Mouse (Mus musculus) midbrain, embryonic 11.5 days (tissue): ENCODE measurements around the gene BC024978. TPM values are rescaled to one million over a fixed set of nuclear protein-coding genes. Genes with fewer than 3 reads are reported as not detected.

Experiments
- ATAC-seq: fragments of 200-750 bp; cut with Nextera tagmentation; 2 replicates; pipeline ENCODE4 v1.8.0; 2017; ENCODE audit warnings: moderate TSS enrichment, moderate library complexity; ENCODE audit not compliant: low FRiP score
- DNase-seq: peaks from one replicate; pipeline ENCODE4 v3.0.0; 2015; ENCODE audit warnings: low spot score; ENCODE audit errors: missing footprints
- H3K27ac ChIP-seq: fragments of 300-500 bp; sonication (generic); 2 replicates; pipeline ENCODE4 v1.5.1; 2014; ENCODE audit warnings: low read depth, low read length
- H3K27me3 ChIP-seq: fragments of 300-500 bp; sonication (generic); 2 replicates; pipeline ENCODE4 v1.6.1; 2014; ENCODE audit warnings: mild to moderate bottlenecking, low read length, moderate library complexity, mixed read lengths; ENCODE audit not compliant: control insufficient read depth, insufficient read depth
- H3K36me3 ChIP-seq: fragments of 300-500 bp; sonication (generic); 2 replicates; pipeline ENCODE4 v1.6.1; 2014; ENCODE audit warnings: mild to moderate bottlenecking, low read length, moderate library complexity, mixed read lengths; ENCODE audit not compliant: control insufficient read depth, insufficient read depth
- H3K4me1 ChIP-seq: fragments of 300-500 bp; sonication (generic); 2 replicates; pipeline ENCODE4 v1.6.1; 2014; ENCODE audit warnings: low read length; ENCODE audit not compliant: control insufficient read depth, insufficient read depth
- H3K4me2 ChIP-seq: fragments of 300-500 bp; sonication (generic); 2 replicates; pipeline ENCODE4 v1.6.1; 2014; ENCODE audit warnings: mild to moderate bottlenecking, moderate library complexity
- H3K4me3 ChIP-seq: fragments of 300-500 bp; sonication (generic); 2 replicates; pipeline ENCODE4 v1.5.1; 2014; ENCODE audit warnings: low read depth, low read length
- H3K9ac ChIP-seq: fragments of 300-500 bp; sonication (generic); 2 replicates; pipeline ENCODE4 v1.6.1; 2014; ENCODE audit warnings: low read length
- H3K9me3 ChIP-seq: fragments of 300-500 bp; sonication (generic); 2 replicates; pipeline ENCODE4 v1.6.1; 2016; ENCODE audit warnings: low read length; ENCODE audit not compliant: control insufficient read depth
- WGBS: fragments of 180-500 bp; shearing (Covaris S2); extraction: QIAGEN DNeasy Blood & Tissue Kit; methylation state at CpG from one replicate; pipeline ENCODE4 v1.1.7; 2014; 5-methylcytosine and 5-hydroxymethylcytosine counted together
- polyA plus RNA-seq: library from polyadenylated mRNA; unstranded; fragments of >200 nt; fragmentation: Nextera tagmentation; extraction: Ambion mirVana; gene quantifications from 2 replicates; pipeline ENCODE4 v1.2.1, GENCODE M21; 2014

Gene BC024978
- polyA plus RNA-seq, 1 experiment from 2014 or later = 4.0 TPM

- peak overlapping the region; percentile 66 for H3K4me2 ChIP-seq
- H3K9me3 ChIP-seq = no peaks in the 10 kb centered on the region
- H3K36me3 ChIP-seq = no peaks in the 10 kb centered on the region
- DNase-seq (no peak), ATAC-seq (no peak)
- no peaks in the 10 kb centered on the region for H3K27me3 ChIP-seq
- WGBS = 42% methylated on average over 9 of the region's 9 CpGs
- peak overlapping the region; percentile 80 for H3K9ac ChIP-seq
- H3K4me3 ChIP-seq = peak overlapping the region; percentile 79
- H3K27ac ChIP-seq = no peak overlapping the region
- H3K4me1 ChIP-seq = peaks cover 28% of the 10 kb centered on the region
These were observed 31.7 kb downstream of the BC024978 start for GRCm38 (mm10) chr7:27227276-27227675.

DNA sequence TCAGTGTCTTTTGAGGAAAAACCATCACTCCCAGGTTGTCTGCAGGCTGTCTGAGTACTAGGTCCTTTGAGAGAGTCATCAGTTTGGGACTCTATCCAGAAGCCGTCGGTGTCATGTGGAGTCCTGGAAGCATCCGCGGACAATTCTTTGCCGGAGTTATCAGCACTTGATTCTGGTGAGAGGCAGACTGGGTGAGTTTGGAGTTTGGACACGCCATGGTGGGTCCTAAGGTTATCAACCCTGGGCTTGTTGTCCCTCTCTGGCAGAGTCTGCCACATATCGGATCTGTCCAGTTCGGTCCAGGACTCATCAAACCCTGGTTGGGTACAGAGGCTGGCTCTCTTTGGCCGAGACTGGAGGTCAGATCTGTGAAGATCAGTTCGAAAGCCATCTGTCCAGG, 32.1 kb downstream of the BC024978 start:
- Histone ChIP-seq H3K4me2 (peak overlapping the region; percentile 66), H3K9me3 (no peaks in the 10 kb centered on the region), H3K4me3 (peak overlapping the region; percentile 79), H3K27me3 (no peaks in the 10 kb centered on the region), H3K9ac (peak overlapping the region; percentile 80), H3K36me3 (no peaks in the 10 kb centered on the region), H3K27ac (no peak overlapping the region), H3K4me1 (peaks cover 28% of the 10 kb centered on the region)
- WGBS = 4% methylated on average over 10 of the region's 10 CpGs
- ATAC-seq = no peak; the same call in 1 of the 2 replicates
- DNase-seq = peak; percentile 89

- DNase-seq (peak; percentile 98), ATAC-seq (peak; percentile 83)
- peak within 1 kb of the TSS; percentile 80 for H3K9ac ChIP-seq
These were observed 32.8 kb downstream of the BC024978 start, which contains the start of gene Itpkc for GRCm38 (mm10) chr7:27228281-27228821. Gene Itpkc, minus strand, starts transcription at chr7:27228661.

DNA sequence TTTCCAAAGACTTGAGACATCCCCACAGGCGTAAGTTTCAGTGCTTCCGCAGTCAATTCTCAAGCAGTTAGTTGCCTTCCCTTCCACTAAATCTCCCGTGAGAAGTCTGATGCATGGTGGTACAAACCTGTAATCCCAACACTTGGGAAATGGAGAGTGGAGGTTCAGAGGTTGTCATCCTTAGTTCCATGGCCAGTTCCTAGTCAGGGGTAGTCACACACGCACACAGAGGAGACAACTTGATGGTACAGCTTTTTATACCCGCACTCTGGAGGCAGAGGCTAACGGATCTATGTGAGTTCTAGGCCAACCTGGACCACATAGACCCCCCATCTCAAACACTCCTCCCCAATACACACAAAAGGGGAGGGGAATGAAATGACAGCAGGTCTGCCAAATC, 33.3 kb downstream of the BC024978 start:
- peak overlapping the region; percentile 79 for H3K4me3 ChIP-seq
- peaks cover 34% of the 10 kb centered on the region for H3K4me1 ChIP-seq
- WGBS = 16% methylated on average over 6 of the region's 6 CpGs
- H3K9ac ChIP-seq = peak overlapping the region; percentile 80
- no peaks in the 10 kb centered on the region for H3K36me3 ChIP-seq
- peak overlapping the region; percentile 66 for H3K4me2 ChIP-seq
- no peak for DNase-seq
- no peaks in the 10 kb centered on the region for H3K27me3 ChIP-seq
- no peaks in the 10 kb centered on the region for H3K9me3 ChIP-seq
- ATAC-seq = no peak
- peak overlapping the region; percentile 60 for H3K27ac ChIP-seq

More at GRCm38 (mm10) chr7:27228281-27228821, 32.8 kb downstream of the BC024978 start, which contains the start of gene Itpkc:
- Histone ChIP-seq H3K27me3 (no peaks in the 10 kb centered on the region), H3K27ac (peak within 1 kb of the TSS; percentile 60), H3K4me2 (peak within 1 kb of the TSS; percentile 66), H3K36me3 (no peaks in the 10 kb centered on the region), H3K9me3 (no peaks in the 10 kb centered on the region), H3K4me3 (peak within 1 kb of the TSS; percentile 79), H3K4me1 (peaks cover 29% of the 10 kb centered on the region)
- under 1% methylated on average over 48 of the region's 49 CpGs for WGBS

GRCm38 (mm10) chr7:27230781-27231180, 35.2 kb downstream of the BC024978 start:
- peaks cover 22% of the 10 kb centered on the region for H3K4me1 ChIP-seq

DNA sequence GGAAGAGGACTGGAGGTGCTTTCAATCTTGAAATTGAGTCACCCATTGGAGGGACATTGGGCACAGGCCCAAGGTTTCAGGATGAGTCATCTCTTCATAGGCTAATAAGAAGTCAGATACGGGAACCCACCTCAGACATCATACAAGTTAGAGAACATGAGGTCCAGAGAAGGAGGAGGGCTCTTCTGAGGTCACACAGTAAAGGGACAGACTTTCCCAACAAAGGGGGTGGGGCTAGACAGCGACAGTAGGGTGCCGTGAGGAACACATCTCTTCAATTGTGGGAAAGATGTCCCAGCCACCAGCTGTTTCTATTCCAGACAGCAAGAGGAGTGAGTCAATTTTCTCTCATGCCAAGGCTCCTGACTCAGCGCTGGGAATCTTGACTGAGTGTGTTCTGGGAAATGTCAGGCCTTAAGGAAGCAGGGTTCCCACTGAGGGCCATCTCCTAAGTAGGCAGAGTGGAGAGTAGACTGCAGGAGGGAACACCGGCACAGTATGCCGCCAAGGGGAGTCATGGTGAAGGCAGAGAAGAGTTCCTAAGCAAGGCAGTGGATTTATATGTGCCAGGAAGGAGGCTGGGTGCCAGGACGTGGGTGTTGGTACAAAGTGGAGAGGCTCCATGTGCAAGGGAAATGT, 36.2 kb downstream of the BC024978 start:
- H3K27me3 ChIP-seq = no peaks in the 10 kb centered on the region
- H3K4me3 ChIP-seq = no peak overlapping the region
- peaks cover 15% of the 10 kb centered on the region for H3K4me1 ChIP-seq
- no peaks in the 10 kb centered on the region for H3K9me3 ChIP-seq
- 81% methylated on average over 7 of the region's 7 CpGs for WGBS
- no peaks in the 10 kb centered on the region for H3K36me3 ChIP-seq
- no peak overlapping the region for H3K27ac ChIP-seq
- no peak overlapping the region for H3K9ac ChIP-seq
- DNase-seq = no peak
- no peak overlapping the region for H3K4me2 ChIP-seq
- ATAC-seq = no peak

More at GRCm38 (mm10) chr7:27230781-27231180, 35.2 kb downstream of the BC024978 start:
- Histone ChIP-seq H3K9me3 (no peaks in the 10 kb centered on the region), H3K9ac (no peak overlapping the region), H3K27ac (no peak overlapping the region), H3K36me3 (no peaks in the 10 kb centered on the region), H3K4me2 (no peak overlapping the region), H3K4me3 (no peak overlapping the region), H3K27me3 (no peaks in the 10 kb centered on the region)
- ATAC-seq (no peak), DNase-seq (no peak)
- WGBS = 78% methylated on average over 4 of the region's 4 CpGs

- H3K36me3 ChIP-seq = no peaks in the 10 kb centered on the region
- no peaks in the 10 kb centered on the region for H3K27me3 ChIP-seq
- DNase-seq (peak; percentile 99), ATAC-seq (peak; percentile 92)
- peak within 1 kb of the TSS; percentile 59 for H3K9ac ChIP-seq
- peak within 1 kb of the TSS; percentile 78 for H3K27ac ChIP-seq
- H3K9me3 ChIP-seq = no peaks in the 10 kb centered on the region
- peak within 1 kb of the TSS; percentile 42 for H3K4me3 ChIP-seq
- WGBS = under 1% methylated on average over 25 of the region's 25 CpGs
- peak within 1 kb of the TSS; percentile 68 for H3K4me2 ChIP-seq
- peaks cover 7% of the 10 kb centered on the region for H3K4me1 ChIP-seq
These were observed 37.2 kb downstream of the BC024978 start, which contains the start of gene Coq8b for GRCm38 (mm10) chr7:27232781-27233281. Gene Coq8b, plus strand, starts transcription at chr7:27233023.

- DNase-seq (no peak), ATAC-seq (peak; percentile 56)
- Histone ChIP-seq H3K9me3 (no peaks in the 10 kb centered on the region), H3K36me3 (no peaks in the 10 kb centered on the region), H3K27ac (peak overlapping the region; percentile 62), H3K4me2 (peak overlapping the region; percentile 68), H3K4me1 (peaks cover 7% of the 10 kb centered on the region), H3K9ac (peak overlapping the region; percentile 59), H3K27me3 (no peaks in the 10 kb centered on the region), H3K4me3 (peak overlapping the region; percentile 42)
- WGBS = 1% methylated on average over 6 of the region's 6 CpGs
These were observed 37.7 kb downstream of the BC024978 start for GRCm38 (mm10) chr7:27233300-27233699.

DNA sequence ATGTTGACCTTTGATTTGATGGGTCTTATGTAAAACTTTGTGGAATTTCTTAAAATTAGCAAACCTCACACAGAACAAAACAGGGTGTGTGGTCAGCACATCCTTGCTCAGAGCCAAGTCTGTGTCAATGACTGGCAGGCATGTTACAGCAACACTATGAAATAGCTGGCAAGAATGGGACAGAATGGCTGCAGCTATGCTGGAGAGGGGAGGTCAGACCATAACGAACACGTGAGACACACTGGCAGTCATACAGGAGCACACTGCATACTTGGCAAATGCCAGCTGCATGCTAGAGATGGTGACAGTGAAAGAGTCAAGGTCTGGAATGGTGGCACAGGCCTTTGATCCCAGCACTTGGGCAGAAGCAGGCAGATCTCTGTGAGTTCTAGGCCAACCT, 40.1 kb downstream of the BC024978 start:
- Histone ChIP-seq H3K27me3 (no peaks in the 10 kb centered on the region), H3K9me3 (no peaks in the 10 kb centered on the region), H3K4me2 (no peak overlapping the region), H3K27ac (no peak overlapping the region), H3K4me3 (no peak overlapping the region), H3K36me3 (no peaks in the 10 kb centered on the region), H3K4me1 (peaks cover 7% of the 10 kb centered on the region), H3K9ac (no peak overlapping the region)
- ATAC-seq (no peak), DNase-seq (no peak)
- WGBS = 98% methylated on average over 2 of the region's 2 CpGs
